Mouse (Mus musculus): ENCODE measurements at regions not wholly inside any gene's neighbourhood (a gene's known extent, or its start where the extent isn't known, plus 50 kb on each side); places are given as distances from the start of the nearest gene placed in this dataset.
A peak's percentile ranks its signal among the peaks of the same experiment; 100 is the strongest.

GRCm38 (mm10) chr6:98748618-98749017 lies 406.1 kb upstream of the Gm765 start:
- DNase-seq = no peak

DNA sequence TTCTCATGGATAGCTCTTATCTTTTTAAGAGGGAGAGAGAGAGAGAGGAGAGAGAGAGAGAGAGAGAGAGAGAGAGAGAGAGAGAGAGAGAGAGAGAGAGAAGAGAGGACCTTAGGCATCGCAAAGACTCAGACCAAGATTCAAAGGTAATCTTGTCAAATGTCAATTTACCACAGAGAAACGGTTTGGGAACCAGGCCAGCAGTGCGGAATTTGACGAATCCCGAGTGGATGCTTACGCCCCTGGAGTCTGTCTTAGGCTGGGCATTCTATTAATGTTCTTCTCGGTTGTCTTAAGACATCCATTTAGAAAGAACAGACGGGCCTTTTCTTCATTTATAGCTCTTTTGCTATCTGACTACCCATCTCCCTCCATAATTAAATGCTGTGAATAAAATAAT lies 404.4 kb upstream of the Gm765 start:
- no peak for DNase-seq

DNA sequence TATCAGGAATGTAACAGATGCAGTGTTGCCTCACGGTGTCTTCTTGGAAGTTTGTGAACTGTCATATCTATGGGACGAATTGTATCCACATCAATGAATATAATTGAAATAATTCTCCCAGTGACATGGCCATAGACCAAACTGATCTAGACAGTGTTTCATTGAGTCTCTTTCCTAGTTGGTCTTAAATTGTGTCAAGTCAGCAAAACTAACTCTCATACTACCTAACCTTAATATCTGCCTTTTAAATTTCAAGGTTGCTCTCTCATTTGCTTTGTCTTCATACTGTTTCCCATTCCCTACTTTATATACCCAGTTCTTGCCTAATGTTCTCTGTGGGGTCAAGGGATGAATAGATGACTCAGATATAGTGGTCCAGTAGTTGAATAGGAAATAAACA lies 397.9 kb upstream of the Gm765 start:
- DNase-seq = no peak

DNA sequence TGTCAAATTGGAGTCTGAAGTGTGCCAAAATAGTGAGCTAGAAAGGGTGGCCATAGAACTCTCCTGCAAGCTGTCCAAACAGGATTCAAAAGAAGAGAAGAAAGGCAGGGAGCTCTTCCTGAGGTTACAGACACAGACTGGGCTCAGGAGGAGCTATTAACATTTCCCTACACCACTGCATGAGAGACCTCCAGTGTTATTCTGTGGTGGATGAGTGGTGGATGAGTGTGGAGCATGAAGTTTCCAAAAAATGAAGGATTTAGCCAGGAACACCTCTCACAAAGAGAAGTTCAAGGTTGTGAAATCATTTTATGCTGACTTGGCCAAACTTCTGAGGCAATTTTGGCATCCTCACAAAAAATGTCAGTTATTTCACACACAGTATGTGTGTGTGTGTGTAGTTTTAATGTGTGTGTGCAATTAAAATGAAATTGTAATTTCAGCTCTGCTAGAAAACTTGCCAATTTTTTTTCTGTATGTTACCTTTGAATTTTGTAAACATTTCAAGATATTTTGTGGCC lies 388.5 kb upstream of the Gm765 start:
- DNase-seq = no peak

- DNase-seq = no peak
Measured at GRCm38 (mm10) chr6:98726605-98727144, 384.1 kb upstream of the Gm765 start.

- no peak for DNase-seq
Measured at GRCm38 (mm10) chr6:98704887-98705622, 362.5 kb upstream of the Gm765 start.

DNA sequence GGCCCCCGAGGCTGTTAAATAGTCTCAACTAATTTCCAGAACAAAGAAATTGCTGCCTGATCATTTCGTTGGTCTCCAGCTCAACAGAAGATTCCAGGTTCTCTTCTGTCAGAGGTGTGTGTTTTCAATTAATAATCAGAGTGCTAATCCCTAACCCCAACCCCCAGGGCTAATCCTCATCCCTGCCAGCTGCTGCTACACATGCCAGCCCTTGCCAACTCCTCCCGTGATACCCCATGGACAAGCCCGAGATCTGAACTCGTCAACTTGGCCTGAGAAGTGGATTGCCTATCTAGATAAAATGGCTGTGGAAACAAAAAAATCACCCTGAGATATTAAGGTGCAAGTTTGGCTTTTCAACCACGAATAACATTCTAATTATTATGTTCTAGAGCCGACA lies 355.0 kb upstream of the Gm765 start:
- peak; percentile 27 for DNase-seq

GRCm38 (mm10) chr6:98693411-98693810 lies 350.9 kb upstream of the Gm765 start:
- DNase-seq = no peak

GRCm38 (mm10) chr6:98690133-98690532 lies 347.6 kb upstream of the Gm765 start:
- DNase-seq = no peak

DNA sequence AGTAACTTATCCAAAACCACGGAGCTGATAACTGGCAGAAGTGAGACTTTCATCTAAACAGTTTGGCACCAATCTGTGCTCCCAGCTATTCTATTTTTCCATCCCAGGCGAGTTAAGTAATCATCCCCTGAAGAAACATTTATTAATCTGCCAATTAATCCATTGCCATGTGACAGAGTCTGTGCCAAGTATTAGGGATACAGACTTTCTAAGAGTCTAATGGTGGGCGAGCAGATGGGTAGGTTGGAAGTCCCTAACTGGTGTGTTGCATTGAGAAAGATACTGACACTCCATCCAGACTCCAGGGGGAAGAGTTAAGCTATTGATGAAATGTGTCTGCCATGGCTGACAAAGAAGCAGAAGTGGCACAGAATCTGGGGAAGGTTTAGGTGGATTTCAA lies 346.8 kb upstream of the Gm765 start:
- DNase-seq = no peak

DNA sequence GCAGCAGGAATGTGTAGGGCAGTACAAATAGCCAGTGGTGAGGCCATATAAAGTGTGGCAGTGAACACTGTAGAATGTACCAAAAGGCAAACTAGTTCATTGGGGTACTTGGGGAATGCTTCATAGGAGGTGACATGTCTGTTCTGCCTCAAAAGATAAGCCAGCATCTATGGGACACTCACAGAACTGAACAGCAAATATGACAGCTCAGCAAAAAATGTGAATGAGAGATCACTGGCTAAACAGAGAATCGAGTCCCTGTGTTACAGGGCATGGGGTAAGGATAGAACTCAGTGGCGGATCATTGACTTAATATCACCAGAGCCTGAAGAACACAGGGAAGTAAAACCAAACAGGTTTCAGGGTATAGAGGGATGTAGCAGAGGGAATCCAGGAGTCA lies 346.1 kb upstream of the Gm765 start:
- no peak for DNase-seq

DNA sequence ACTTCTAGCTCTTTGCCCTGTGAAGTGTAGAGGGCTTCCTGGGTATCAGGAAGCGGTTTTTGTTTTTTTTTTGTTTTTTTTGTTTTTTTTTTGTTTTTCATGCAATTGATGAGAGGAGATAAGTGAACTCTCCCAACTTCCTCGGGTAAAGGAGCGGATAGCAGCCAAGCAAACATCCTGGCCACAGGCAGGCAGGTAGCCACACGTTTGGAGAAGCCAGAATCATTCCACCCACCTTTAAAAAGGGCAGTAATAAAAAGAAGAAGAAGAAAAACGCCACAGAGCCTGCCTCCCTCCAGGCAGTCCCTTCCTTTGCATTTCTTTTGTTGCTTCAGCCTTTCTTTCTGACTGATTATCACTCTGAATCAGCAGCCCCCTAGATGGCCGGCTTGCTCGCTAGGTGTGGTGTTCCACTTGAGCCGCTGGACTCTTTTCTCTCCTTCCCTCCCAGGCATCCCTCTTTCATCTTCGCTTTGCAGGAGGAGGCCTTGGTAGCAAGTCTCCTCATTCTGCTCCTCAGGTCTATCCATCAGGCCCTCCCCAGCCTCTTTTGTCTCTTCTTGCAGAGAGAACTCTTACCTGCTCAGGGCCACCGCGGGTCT lies 323.9 kb upstream of the Gm765 start:
- DNase-seq = no peak

DNA sequence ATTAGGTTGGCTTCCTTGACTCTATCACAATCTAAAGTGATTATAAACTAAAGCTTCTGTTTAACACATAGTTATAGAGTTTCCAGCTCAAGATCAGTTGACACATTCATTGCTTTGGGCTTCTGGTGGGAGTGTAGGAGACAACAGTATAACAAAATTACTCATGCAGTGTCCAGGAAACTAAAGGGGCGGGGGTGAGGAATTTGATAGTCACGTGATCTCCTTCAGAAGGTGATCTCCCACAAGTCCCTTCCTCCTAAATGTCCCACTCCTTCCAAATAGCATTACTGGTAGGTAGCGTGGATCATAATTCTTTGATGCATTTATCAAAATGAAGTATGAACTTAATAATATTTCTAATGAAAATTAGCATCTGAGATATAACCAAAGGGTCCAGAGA lies 309.3 kb upstream of the Gm765 start:
- DNase-seq = no peak

GRCm38 (mm10) chr6:98651315-98651714 lies 308.8 kb upstream of the Gm765 start:
- DNase-seq = no peak

GRCm38 (mm10) chr6:98640316-98640715 lies 297.8 kb upstream of the Gm765 start:
- DNase-seq = no peak

- DNase-seq = no peak
Measured at GRCm38 (mm10) chr6:98635816-98636215, 293.3 kb upstream of the Gm765 start.

DNA sequence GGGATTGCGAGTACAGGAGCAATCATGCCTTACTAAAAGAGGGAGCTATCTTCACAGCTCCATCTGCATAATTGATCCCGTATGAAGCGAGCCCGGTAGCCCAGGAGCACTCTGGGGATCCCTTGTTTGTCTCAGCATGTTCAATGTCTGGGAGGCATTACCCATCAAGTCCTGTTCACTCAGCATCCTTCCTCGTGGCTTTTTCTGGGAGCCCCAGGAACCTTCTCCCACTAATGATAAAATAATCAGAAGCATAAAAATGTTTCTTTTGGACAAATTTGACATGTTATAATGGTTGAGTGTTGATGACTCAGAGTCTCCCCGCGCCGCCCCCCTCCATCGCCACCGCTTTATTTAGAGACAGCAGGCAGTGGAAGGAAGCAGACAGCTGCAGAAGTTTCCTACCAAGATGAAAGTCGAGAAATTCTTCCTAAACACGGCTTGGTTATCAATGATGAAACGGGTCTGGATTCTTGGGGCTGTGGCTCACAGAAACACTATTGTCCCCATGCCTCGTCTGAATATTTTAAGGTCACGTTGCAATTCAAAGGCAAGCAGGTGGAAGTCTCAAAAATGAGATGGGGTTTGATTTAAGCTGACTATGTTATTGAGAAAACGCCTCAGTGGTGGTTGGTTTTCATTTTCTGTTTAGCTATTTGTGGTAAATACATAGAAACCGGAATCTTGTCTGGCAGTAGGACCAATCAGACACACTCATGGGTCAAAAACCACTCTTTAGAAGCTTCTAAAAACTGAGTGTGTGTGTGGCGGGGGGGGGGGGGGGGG lies 289.9 kb upstream of the Gm765 start:
- DNase-seq = peak; percentile 62

- no peak for DNase-seq
Measured at GRCm38 (mm10) chr6:98631269-98631668, 288.7 kb upstream of the Gm765 start.

DNA sequence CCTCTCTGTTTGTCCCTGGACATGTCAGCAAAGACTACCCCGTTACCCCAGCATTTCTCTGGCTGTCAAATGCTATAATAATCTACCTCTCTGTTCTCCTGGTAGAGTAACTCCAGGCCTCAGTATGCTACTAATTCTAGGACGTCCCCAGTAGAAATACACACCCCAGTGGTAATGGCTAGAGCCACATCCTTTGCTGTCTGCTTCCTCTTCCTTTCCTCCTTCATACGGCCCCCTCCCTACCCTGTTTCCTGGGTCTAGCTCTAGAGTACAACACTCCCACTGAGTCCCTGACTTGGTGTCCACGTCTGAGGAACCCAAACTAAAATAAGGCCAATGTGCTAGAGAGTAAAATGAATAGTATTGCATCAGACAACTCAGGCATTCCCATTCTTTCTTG lies 287.1 kb upstream of the Gm765 start:
- no peak for DNase-seq

- DNase-seq = no peak
Measured at GRCm38 (mm10) chr6:98626435-98626834, 283.9 kb upstream of the Gm765 start.

- DNase-seq = no peak
Measured at GRCm38 (mm10) chr6:98620886-98621285, 278.3 kb upstream of the Gm765 start.

DNA sequence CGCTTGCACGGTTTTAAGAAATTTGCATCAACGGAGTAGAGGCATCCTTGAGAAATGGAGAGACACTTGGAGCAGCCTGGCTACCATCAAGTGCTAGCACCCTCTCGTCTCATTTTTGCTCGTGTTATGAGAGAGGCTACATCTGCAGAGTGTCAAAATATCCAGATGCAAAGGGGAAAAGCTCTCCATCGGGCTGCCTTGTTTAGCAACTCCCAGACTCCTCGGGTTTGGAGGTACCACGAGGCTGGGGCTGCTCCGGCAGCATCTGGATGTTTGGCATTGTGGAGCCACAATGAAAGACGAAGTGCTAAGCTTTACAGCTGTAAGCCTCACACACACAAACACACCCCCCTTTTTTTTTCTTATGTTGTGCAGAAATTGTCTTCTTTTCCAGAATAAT lies 270.5 kb upstream of the Gm765 start:
- no peak for DNase-seq

DNA sequence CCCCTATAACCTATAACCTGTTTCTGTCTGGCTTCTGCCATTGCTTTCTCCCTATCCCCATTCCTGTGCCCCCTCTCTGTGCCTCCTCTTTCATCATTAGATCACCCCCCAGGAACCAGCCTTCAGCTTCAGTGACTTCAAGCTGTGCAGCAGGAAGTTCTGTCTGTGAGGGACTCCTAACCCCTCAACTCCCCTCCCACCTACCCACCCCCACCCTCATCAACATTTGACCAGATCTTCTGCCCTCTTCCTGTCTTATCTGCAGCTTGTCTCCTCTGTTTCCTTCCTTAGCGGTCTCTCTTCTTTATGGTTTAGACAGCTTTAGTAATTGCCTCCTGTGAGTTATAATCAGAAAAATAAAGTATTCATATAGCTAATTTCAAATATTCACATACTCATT lies 266.6 kb upstream of the Gm765 start:
- no peak for DNase-seq

DNA sequence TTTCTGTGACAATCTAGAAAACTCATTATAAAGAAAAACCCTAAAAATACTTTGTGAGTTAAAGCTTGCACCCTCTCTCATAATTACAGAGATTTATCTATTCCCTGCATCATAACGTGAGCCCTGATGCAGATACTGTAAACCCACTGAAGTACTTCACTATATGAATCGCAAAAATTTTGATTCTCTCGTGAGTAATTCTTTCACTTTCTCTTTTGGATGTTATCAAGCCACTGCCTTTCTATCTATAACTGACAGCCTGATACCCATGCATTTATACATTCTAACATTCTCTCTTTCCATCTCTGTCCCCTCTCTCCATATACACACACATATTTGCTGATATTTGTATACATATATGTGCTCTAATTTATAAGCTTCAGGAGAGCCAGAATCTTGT lies 264.1 kb upstream of the Gm765 start:
- no peak for DNase-seq

All from retina, postnatal 1 day (tissue).